Mouse (Mus musculus) cerebellum, adult 2 months (tissue): Measurements from ENCODE around the gene Tmc5.

ENCODE experiments used
- CTCF ChIP-seq: fragments of 200-500 bp; IDR thresholded peaks from 2 replicates; pipeline ENCODE4 v1.5.1; 2011; ENCODE audit warnings: low read depth, mild to moderate bottlenecking, control low read depth, low read length, moderate library complexity, borderline replicate concordance; ENCODE audit not compliant: insufficient read depth
- POLR2A ChIP-seq: fragments of 200-500 bp; IDR thresholded peaks from 2 replicates; pipeline ENCODE4 v1.6.1; 2011; ENCODE audit warnings: low read length, control low read depth, borderline replicate concordance; ENCODE audit not compliant: insufficient read depth

- TF ChIP-seq CTCF (no peak), POLR2A (no peak)
These were observed 109.0 kb downstream of the Tmc5 start for GRCm38 (mm10) chr7:118706051-118706450.
